Mouse (Mus musculus) megakaryocyte, embryonic 14.5 days (primary cell): ENCODE data around the gene Usp42.

Experiments used
- FLI1 ChIP-seq: IDR thresholded peaks from 2 replicates; pipeline ENCODE4 v1.6.1; 2012; ENCODE audit warnings: low read length, inconsistent platforms, mixed read lengths
- GATA1 ChIP-seq: IDR thresholded peaks from 3 replicates; pipeline ENCODE4 v1.6.1; 2012; ENCODE audit warnings: mixed read lengths, low read length, inconsistent platforms, borderline replicate concordance

- TF ChIP-seq GATA1 = no peak
- TF ChIP-seq FLI1 = no peak
Observed at GRCm38 (mm10) chr5:143674576-143674975, 57.5 kb downstream of the Usp42 start.
